Mouse (Mus musculus) neural tube, embryonic 12.5 days (tissue): ENCODE measurements around the gene Zfp280c. TPM values are rescaled to one million over a fixed set of nuclear protein-coding genes. Genes with fewer than 3 reads are reported as not detected.

Experiments used
- ATAC-seq: fragments of 200-750 bp; cut with Nextera tagmentation; 2 replicates; pipeline ENCODE4 v1.8.0; 2017; ENCODE audit warnings: low read depth, mild to moderate bottlenecking, moderate TSS enrichment, moderate library complexity; ENCODE audit not compliant: low FRiP score
- H3K27ac ChIP-seq: fragments of 300-500 bp; sonication (generic); 2 replicates; pipeline ENCODE4 v1.5.1; 2016
- H3K27me3 ChIP-seq: fragments of 300-500 bp; sonication (generic); replicated peaks from 2 replicates; pipeline ENCODE4 v1.6.1; 2016; ENCODE audit warnings: mild to moderate bottlenecking
- H3K36me3 ChIP-seq: fragments of 300-500 bp; sonication (generic); 2 replicates; pipeline ENCODE4 v1.6.1; 2016; ENCODE audit warnings: mild to moderate bottlenecking
- H3K4me1 ChIP-seq: fragments of 300-500 bp; sonication (generic); 2 replicates; pipeline ENCODE4 v1.6.1; 2016
- H3K4me2 ChIP-seq: fragments of 300-500 bp; sonication (generic); replicated peaks from 2 replicates; pipeline ENCODE4 v1.6.1; 2016; ENCODE audit warnings: mild to moderate bottlenecking
- H3K4me3 ChIP-seq: fragments of 300-500 bp; sonication (generic); 2 replicates; pipeline ENCODE4 v1.5.1; 2016
- H3K9ac ChIP-seq: fragments of 300-500 bp; sonication (generic); 2 replicates; pipeline ENCODE4 v1.6.1; 2016; ENCODE audit warnings: mild to moderate bottlenecking
- H3K9me3 ChIP-seq: fragments of 300-500 bp; sonication (generic); 2 replicates; pipeline ENCODE4 v1.6.1; 2016; ENCODE audit warnings: mild to moderate bottlenecking
- WGBS: fragments of 180-500 bp; shearing (Covaris S2); methylation state at CpG from one replicate; pipeline ENCODE4 v1.1.7; 2016; 5-methylcytosine and 5-hydroxymethylcytosine counted together
- polyA plus RNA-seq: library from polyadenylated mRNA; unstranded; fragments of >200 nt; fragmentation: Nextera tagmentation; extraction: Ambion mirVana; gene quantifications from 2 replicates; pipeline ENCODE4 v1.2.1, GENCODE M21; 2016

Gene Zfp280c
- polyA plus RNA-seq = 14.2 and 16.4 TPM in 2 replicates

DNA sequence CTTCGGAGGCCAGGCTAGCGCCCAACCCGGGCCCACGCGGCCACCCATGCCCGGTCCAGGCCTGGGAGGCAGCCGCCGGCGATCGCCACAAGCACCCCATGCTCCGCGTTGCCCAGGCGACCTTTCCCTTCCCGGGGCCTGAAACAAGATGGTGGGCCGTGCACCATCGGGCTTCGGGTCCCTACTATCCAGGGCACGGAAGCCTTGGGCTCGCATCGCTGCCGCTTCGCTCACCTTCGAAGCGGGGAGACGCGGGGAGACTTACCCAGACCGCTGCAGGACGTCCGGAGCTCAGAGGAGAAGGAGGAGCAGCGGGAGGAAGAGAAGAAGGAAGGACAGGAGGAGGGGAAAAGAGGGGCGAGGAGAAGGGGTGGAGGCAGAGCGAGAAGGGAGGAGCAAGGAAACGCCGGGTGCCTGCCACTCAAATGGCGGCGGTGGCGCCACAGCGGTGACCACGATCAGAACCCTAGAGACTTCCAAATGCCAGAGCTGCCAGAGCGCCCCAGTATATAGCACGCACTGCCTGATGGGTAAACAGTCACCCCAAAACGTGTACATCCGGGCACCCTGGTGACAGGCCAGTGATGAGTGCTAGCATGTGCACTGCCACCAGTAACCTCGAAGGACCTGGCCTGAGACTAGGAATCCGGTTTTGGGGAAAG lies at the start of gene Zfp280c:
Gene Zfp280c (minus strand): TSS at position 406 of the 662 bp plus-strand sequence.
- Histone ChIP-seq H3K4me2 (peak within 1 kb of the TSS; percentile 52), H3K4me3 (peak within 1 kb of the TSS; percentile 61), H3K27ac (peak within 1 kb of the TSS; percentile 70), H3K9me3 (no peaks in the 10 kb centered on the region), H3K36me3 (peaks cover 8% of the 10 kb centered on the region; the same call in 1 of the 2 replicates), H3K4me1 (no peaks in the 10 kb centered on the region), H3K9ac (peak within 1 kb of the TSS; percentile 75), H3K27me3 (no peaks in the 10 kb centered on the region)
- WGBS = 14% methylated on average over 44 of the region's 45 CpGs
- peak; percentile 93 for ATAC-seq

DNA sequence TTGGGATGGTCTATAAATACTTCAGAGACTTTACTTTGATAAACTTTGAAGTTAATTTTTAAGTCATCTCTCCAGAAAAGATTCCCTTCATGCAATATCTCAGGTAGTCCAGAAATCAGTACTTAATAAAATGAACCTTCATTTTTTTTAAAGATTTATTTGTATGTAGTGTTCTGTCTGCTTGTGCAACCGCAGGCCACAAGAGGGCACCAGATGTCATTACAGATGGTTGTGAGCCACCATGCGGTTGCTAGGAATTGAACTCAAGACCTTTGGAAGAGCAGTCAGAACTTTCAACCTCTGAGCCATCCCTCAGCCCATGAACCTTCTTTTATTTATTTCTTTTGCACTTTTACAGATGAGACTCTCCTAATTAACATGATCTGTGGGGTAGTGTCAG lies 42.7 kb upstream of the Zfp280c start:
- no peak for ATAC-seq
- H3K27ac ChIP-seq = no peak overlapping the region
- no peaks in the 10 kb centered on the region for H3K4me1 ChIP-seq
- H3K27me3 ChIP-seq = no peaks in the 10 kb centered on the region
- no peak overlapping the region for H3K4me2 ChIP-seq
- no peak overlapping the region for H3K9ac ChIP-seq
- H3K36me3 ChIP-seq = no peaks in the 10 kb centered on the region
- WGBS = 63% methylated on average over 2 of the region's 2 CpGs
- no peaks in the 10 kb centered on the region for H3K9me3 ChIP-seq
- H3K4me3 ChIP-seq = no peak overlapping the region

- peak overlapping the region; percentile 60 for H3K4me2 ChIP-seq
- H3K27ac ChIP-seq = no peak overlapping the region
- peak overlapping the region; percentile 60 for H3K4me3 ChIP-seq
- H3K9me3 ChIP-seq = no peaks in the 10 kb centered on the region
- WGBS = 26% methylated on average over 9 of the region's 9 CpGs
- no peaks in the 10 kb centered on the region for H3K4me1 ChIP-seq
- no peaks in the 10 kb centered on the region for H3K27me3 ChIP-seq
- no peaks in the 10 kb centered on the region for H3K36me3 ChIP-seq
- no peak; the same call in 1 of the 2 replicates for ATAC-seq
- peak overlapping the region; percentile 42; the same call in 1 of the 2 replicates for H3K9ac ChIP-seq
Observed at GRCm38 (mm10) chrX:48624054-48624420, 29.7 kb upstream of the Zfp280c start.

GRCm38 (mm10) chrX:48623379-48624053 lies 29.2 kb upstream of the Zfp280c start, which contains the start of gene Slc25a14:
TSS of gene Slc25a14 (plus strand) at chrX:48623413.
- Histone ChIP-seq H3K27me3 (no peaks in the 10 kb centered on the region), H3K4me2 (peak within 1 kb of the TSS; percentile 60), H3K4me1 (no peaks in the 10 kb centered on the region), H3K27ac (0 out of 2 replicates have a peak within 1 kb of the TSS, but pooled peaks have one; percentile 2), H3K9me3 (no peaks in the 10 kb centered on the region), H3K36me3 (no peaks in the 10 kb centered on the region), H3K9ac (peak within 1 kb of the TSS; percentile 42; the same call in 1 of the 2 replicates), H3K4me3 (peak within 1 kb of the TSS; percentile 60)
- ATAC-seq = peak; percentile 98
- 14% methylated on average over 38 of the region's 38 CpGs for WGBS

GRCm38 (mm10) chrX:48623049-48623378 lies 28.7 kb upstream of the Zfp280c start:
- Histone ChIP-seq H3K4me1 (no peaks in the 10 kb centered on the region), H3K9ac (0 out of 2 replicates have a peak overlapping the region, but pooled peaks have one; percentile 38), H3K4me3 (peak overlapping the region; percentile 60), H3K9me3 (no peaks in the 10 kb centered on the region), H3K27ac (0 out of 2 replicates have a peak overlapping the region, but pooled peaks have one; percentile 2), H3K36me3 (no peaks in the 10 kb centered on the region), H3K4me2 (peak overlapping the region; percentile 60), H3K27me3 (no peaks in the 10 kb centered on the region)
- WGBS = 20% methylated on average over 4 of the region's 4 CpGs
- peak; percentile 74 for ATAC-seq

- ATAC-seq = no peak
- Histone ChIP-seq H3K9me3 (no peaks in the 10 kb centered on the region), H3K36me3 (no peaks in the 10 kb centered on the region), H3K27me3 (no peaks in the 10 kb centered on the region), H3K4me1 (no peaks in the 10 kb centered on the region), H3K4me3 (no peak overlapping the region), H3K27ac (no peak overlapping the region), H3K4me2 (no peak overlapping the region), H3K9ac (no peak overlapping the region)
- 49% methylated on average over 2 of the region's 2 CpGs for WGBS
Observed at GRCm38 (mm10) chrX:48604872-48605271, 10.6 kb upstream of the Zfp280c start.

DNA sequence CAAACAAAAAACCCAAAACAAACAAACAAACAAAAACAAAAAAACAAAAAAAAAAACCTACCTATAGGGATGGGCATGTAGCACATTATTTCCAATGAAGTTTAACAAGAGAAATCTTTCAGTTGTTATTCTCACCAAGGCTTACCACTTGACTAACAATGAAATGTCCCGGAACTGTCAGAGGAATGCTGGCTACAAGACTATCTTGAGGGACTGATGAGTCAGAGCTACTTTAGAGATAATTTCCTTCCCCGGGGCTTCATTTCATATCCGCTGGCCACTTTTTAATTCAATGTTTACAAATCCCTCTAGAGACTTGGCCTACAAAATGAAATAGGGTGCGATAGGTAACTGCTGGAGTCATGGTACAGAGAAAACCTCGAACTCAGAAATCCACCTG lies 2.6 kb upstream of the Zfp280c start:
- no peaks in the 10 kb centered on the region for H3K4me1 ChIP-seq
- no peaks in the 10 kb centered on the region for H3K27me3 ChIP-seq
- WGBS = 92% methylated on average over 5 of the region's 5 CpGs
- H3K4me3 ChIP-seq = no peak overlapping the region
- no peak overlapping the region for H3K9ac ChIP-seq
- no peak for ATAC-seq
- 0 out of 2 replicates have a peak, but pooled peaks cover 1% of the 10 kb centered on the region for H3K36me3 ChIP-seq
- H3K27ac ChIP-seq = no peak overlapping the region
- no peaks in the 10 kb centered on the region for H3K9me3 ChIP-seq
- H3K4me2 ChIP-seq = no peak overlapping the region

DNA sequence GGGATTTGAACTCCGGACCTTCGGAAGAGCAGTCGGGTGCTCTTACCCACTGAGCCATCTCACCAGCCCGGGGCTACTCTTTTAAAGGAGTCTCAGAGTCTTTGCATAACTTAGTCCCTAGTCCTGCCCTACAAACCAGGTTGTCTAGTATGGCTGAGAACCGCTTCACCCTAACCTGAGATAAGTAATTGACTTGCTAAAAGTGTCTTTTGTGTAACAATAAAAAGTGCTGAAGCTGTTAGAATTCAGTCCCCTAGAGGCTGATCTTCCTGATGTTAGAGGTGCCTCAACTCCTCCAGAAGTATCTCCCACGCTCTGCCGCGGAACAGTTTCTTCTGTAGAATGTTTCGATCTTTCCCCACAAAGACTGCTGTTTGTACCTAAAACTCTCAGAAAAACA lies 1.7 kb upstream of the Zfp280c start:
- H3K4me2 ChIP-seq = no peak overlapping the region
- H3K4me3 ChIP-seq = no peak overlapping the region
- H3K36me3 ChIP-seq = 0 out of 2 replicates have a peak, but pooled peaks cover 3% of the 10 kb centered on the region
- WGBS = 85% methylated on average over 9 of the region's 9 CpGs
- no peak overlapping the region for H3K9ac ChIP-seq
- no peaks in the 10 kb centered on the region for H3K9me3 ChIP-seq
- H3K27me3 ChIP-seq = no peaks in the 10 kb centered on the region
- no peaks in the 10 kb centered on the region for H3K4me1 ChIP-seq
- H3K27ac ChIP-seq = no peak overlapping the region
- no peak for ATAC-seq

GRCm38 (mm10) chrX:48593721-48594098 lies 594 bp downstream of the Zfp280c start:
- peak; percentile 66 for ATAC-seq
- peak overlapping the region; percentile 70; the same call in 1 of the 2 replicates for H3K27ac ChIP-seq
- 20% methylated on average over 11 of the region's 15 CpGs for WGBS
- peak overlapping the region; percentile 52 for H3K4me2 ChIP-seq
- no peaks in the 10 kb centered on the region for H3K4me1 ChIP-seq
- peaks cover 8% of the 10 kb centered on the region; the same call in 1 of the 2 replicates for H3K36me3 ChIP-seq
- H3K27me3 ChIP-seq = no peaks in the 10 kb centered on the region
- H3K9ac ChIP-seq = peak overlapping the region; percentile 75
- H3K9me3 ChIP-seq = no peaks in the 10 kb centered on the region
- peak overlapping the region; percentile 61 for H3K4me3 ChIP-seq

- no peak for ATAC-seq
- Histone ChIP-seq H3K4me2 (no peak overlapping the region), H3K9me3 (no peaks in the 10 kb centered on the region), H3K27me3 (no peaks in the 10 kb centered on the region), H3K36me3 (peaks cover 13% of the 10 kb centered on the region), H3K9ac (no peak overlapping the region), H3K4me1 (no peaks in the 10 kb centered on the region), H3K4me3 (no peak overlapping the region), H3K27ac (no peak overlapping the region)
Observed at GRCm38 (mm10) chrX:48583332-48583731, 11.0 kb downstream of the Zfp280c start.

- H3K27me3 ChIP-seq = no peaks in the 10 kb centered on the region
- H3K9ac ChIP-seq = no peak overlapping the region
- H3K27ac ChIP-seq = no peak overlapping the region
- H3K4me1 ChIP-seq = no peaks in the 10 kb centered on the region
- H3K4me2 ChIP-seq = no peak overlapping the region
- no peak for ATAC-seq
- 46% methylated on average over 3 of the region's 3 CpGs for WGBS
- H3K9me3 ChIP-seq = no peaks in the 10 kb centered on the region
- no peaks in the 10 kb centered on the region for H3K36me3 ChIP-seq
- H3K4me3 ChIP-seq = no peak overlapping the region
Observed at GRCm38 (mm10) chrX:48532175-48532574, 62.1 kb downstream of the Zfp280c start.

GRCm38 (mm10) chrX:48526435-48526834 lies 67.9 kb downstream of the Zfp280c start:
- Histone ChIP-seq H3K36me3 (no peaks in the 10 kb centered on the region), H3K4me3 (no peak overlapping the region), H3K4me2 (no peak overlapping the region), H3K27me3 (no peaks in the 10 kb centered on the region), H3K9me3 (no peaks in the 10 kb centered on the region), H3K9ac (no peak overlapping the region), H3K4me1 (no peaks in the 10 kb centered on the region), H3K27ac (no peak overlapping the region)
- ATAC-seq = no peak
- 68% methylated on average over 3 of the region's 3 CpGs for WGBS
